Mouse (Mus musculus) WW6 (cell line): ENCODE measurements at regions not wholly inside any gene's neighbourhood (a gene's known extent, or its start where the extent isn't known, plus 50 kb on each side); places are given as distances from the start of the nearest gene placed in this dataset.

Source experiments
- DNase-seq: peaks from one replicate; pipeline ENCODE4 v3.0.0-alpha.2; 2013; ENCODE audit warnings: low read depth, low spot score

DNA sequence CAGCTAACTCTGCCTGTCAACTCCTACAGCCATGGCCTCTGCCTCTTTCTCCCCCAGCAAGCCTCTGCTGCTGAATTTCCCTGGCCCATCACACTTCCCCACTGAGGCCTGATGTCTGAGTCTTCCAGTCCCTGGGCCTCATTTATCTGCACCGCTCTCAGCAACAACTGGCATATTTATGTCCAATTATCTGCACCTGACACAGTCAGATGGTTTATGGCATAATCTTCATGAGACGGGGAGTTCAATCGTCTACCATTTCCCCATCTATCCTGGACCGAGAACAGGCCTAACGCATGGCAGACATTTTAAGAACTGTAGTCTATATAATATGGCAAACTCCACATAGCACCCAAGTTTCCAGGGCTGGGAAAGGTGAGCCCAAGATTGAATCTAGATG is 1512.8 kb upstream of the Gm6569 start:
- DNase-seq = no peak

DNA sequence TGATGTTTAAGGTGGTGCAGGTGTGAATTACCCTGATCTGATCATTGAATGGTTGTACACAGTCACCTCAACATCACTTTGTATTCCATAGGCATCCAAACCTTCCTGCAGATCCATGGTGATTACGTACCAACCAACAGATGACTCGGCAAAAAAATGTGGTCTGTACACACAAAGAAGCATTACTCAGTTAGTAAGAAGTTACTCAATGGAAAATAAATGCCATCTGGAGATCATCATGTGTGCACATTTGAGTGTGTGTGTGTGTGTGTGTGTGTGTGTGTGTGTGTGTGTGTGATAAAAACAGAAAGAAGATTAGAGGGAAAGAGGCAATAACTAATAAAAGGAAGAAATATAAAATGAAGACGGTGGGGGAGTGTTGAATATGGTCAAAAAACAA is 1512.2 kb upstream of the Gm6569 start:
- no peak for DNase-seq

DNA sequence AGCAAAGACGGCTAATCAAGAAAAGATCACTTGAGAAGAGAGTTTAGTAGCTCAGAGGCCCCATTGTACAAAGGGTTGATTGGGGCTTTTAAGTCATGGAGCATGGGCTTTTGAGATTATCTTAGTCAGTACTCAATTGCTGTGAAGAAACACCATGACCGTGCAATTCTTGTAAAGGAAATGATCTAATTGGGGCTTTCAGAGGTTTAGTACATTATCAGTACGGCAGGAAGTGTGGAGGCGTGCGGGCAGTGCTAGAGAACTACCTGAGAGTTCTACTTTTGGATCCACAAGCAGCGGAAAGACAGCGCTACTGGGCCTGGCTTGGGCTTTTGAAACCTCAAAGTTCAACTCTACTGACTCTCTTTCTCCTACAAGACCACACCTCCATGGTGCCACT is 1511.2 kb upstream of the Gm6569 start:
- DNase-seq = no peak

DNA sequence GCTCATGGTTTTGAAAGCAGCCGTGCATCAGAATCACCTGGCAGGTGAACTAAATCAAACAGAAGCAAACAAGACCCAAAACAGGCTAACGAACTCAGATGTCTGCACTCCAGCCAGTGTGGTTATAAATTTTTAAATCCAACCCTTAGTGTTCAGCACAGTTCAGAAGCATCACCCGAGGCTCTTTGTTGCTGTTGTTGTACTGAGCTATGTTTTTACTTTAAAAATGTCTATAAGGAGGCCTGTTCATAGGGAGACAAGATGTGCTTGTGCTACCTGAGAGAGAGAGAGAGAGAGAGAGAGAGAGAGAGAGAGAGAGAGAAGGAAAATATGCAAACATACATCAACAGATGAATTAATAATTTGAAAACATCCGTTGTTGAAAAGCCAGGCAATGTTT is 1503.1 kb upstream of the Gm6569 start:
- DNase-seq = no peak

DNA sequence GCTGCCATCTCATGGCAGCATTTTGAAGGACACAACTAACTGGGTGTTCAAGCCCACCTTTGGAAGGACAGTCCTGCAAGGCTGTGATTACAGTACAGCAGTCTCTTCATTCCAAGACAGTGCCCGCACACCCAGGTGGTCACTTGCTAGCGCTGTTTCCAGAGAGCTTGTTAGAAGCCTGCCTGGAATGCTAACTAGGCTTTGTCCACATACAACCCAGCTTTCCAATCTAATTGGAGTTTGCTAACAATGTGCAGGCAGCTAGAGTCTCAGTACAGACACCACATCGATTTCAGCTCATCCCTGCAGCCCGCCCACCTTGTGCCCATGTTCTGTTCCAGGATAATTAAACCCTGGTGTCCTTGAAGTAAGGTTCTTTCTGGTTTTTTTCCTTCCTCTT is 1499.9 kb upstream of the Gm6569 start:
- no peak for DNase-seq

DNA sequence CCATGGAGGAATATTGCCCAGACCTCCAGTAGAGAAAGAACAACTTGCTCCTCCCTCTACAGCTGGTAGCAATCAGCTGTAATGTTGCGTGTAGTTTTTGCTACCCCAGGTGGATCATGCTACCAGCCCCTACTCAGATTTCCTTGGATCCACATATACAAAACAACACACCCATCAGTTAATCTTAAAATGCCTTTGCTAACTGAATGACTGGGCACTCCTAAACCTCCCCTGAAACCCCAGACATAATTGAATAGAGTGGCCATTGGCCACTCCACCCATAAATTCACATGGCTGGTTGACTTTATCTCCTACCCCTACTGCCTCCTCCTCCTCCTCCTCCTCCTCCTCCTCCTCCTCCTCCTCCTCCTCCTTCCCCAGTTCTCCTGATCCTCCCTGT is 1494.7 kb upstream of the Gm6569 start:
- no peak for DNase-seq

DNA sequence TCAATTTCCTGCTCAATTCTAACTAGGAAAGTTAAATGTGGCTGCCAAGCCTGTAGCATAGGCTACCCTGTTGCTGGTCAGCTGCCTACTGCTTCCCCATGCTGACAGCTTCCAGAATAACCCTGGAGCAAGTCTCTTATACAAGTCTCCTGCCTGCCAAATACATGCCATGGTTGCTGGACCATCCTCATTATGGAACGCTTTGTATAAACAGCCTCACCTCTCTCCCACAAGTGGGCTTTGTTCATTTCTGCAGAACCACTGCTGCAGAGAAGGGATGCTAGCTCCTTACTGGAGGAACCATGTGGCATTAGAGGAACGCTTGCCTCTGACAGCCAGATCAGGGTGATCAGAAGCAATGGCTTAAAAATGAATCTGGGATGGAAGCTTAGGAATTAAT is 1492.4 kb upstream of the Gm6569 start:
- DNase-seq = no peak

DNA sequence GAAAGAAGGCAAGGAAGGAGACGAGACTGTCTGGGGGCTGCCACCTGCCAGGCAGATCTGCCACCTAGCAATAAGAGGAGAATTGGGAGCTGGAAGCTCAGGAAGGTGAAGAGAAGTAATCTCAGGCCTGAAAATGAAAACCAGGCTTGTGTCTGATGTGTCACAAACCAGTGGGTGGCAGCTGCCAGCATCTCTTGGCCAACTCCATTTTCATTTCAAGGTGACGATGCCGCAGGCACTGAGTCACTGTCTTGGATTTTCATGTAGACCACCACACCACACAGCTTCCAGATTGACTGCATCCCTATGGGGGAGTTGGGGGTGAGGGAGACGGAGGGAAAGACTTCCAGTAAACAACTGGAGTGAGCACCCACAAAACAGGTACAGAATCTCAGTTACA is 1491.9 kb upstream of the Gm6569 start:
- no peak for DNase-seq

DNA sequence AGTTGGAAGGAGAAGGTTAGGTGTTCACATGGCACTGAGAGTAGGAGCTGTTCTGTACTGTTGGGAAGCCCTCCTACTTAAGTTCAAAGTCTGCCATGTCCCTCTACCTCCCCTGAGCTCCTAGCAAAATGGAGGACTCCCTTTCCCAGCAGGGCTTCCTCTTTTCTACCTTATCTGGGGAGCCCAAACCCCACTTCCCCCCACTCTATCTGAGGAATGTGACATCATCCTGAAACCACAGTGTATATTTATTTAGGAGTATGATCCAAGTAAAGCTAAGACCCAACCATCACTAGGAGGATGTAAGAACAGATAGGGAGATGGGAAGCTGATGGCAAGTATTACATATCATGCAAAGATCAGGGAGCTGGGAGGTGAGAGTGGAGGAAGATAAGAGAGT is 1490.6 kb upstream of the Gm6569 start:
- DNase-seq = no peak

DNA sequence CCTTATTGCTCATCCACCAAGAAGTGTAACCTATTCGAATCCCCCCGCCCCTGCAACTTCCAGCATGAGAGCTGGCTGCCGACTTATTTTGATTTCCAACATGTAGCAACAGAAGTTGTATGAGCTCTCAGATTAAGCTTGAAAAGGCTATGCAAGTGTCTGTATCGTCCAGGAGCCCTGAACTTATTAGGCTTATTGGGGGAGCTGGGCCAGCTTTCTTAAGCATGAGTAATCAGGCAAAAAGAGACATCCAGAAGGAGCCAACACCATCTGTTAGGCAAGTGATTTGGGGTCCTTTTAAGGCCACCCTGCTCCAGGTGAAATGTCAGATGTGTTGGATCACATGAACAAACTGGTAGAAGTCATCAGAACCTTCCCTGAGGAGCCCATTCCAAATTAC is 1481.0 kb upstream of the Gm6569 start:
- DNase-seq = no peak

DNA sequence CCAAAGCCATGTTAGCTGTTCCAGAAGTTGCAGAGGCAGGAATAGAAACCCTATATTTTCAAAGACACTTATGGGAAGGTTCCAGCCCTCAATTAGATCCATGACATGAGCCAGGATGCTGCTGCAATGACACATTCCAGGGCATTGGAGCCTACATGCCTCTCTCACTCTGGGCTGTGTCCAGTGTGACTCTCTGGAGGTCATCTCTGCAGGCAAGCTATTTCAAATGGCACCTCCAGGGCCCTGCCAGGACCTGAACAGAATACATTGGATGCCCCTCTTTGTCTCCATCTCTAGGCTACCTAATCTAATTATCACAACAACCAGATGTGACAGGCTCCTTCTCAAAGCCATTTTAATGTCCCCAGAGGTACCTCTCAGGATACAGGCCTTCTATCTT is 1478.7 kb upstream of the Gm6569 start:
- DNase-seq = no peak

DNA sequence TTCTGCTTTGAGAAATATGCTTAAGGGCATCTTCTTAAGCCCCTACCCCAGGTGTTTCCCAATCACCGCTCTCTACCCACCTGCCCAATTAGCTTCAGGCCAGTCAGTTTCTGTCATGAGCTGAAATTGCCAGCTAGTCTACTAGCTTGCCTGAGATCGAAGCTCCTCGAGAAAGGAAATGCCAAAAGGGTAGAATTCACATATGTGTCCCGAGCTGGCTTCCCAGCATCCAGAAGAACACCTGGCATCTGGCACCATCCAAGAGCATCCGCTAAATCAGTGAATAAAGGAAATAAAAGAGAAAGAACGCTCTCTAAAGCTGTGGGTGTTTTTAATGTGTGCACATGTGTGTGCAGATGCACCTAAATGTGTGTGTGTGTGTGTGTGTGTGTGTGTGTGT is 1474.7 kb upstream of the Gm6569 start:
- no peak for DNase-seq

DNA sequence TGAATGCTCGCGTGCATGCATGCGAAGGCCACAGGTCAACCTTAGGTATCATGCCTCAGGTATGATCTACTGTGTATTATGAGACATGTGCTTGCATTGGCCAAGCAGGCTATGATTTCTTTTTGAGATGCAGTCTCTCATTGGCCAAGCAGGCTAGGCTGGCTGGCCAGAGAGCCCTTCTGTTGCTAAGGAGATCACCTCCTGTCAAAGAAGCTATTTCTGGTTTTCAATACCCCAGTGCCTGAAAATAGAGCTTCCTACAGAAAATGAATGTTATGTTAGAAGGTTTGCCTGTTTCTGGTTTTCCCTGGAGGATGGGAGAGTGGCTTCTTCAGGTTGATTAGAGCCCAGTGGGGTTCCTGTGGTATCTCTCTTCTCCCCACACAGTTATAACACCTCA is 1474.3 kb upstream of the Gm6569 start:
- DNase-seq = no peak

DNA sequence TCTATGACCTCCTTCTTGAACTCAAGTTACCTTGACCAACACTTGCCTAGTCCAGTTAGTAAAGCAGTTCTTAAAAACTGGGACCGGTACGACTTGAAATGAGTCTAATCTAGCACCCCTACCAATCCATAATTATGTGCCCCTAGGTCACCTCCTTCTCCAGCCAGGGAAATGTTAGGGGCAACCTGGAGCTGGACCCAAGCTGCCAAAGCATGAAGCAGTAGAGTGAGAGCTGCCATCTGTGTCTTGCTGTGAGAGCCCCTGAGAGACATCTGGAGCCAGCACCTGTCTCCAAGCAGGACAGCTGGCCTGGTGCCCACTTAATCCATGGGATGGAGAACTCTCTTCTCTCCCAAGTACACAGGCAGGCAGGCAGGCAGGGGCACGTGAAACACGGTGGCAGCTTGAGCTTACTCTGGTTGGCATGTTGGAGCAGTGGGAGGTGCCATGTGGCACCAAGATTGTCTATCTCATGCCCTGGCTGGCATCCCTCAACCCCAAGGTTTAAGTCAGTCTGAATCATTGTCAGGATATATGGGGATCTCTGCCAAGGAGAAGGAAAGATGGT is 1473.8 kb upstream of the Gm6569 start:
- no peak for DNase-seq

DNA sequence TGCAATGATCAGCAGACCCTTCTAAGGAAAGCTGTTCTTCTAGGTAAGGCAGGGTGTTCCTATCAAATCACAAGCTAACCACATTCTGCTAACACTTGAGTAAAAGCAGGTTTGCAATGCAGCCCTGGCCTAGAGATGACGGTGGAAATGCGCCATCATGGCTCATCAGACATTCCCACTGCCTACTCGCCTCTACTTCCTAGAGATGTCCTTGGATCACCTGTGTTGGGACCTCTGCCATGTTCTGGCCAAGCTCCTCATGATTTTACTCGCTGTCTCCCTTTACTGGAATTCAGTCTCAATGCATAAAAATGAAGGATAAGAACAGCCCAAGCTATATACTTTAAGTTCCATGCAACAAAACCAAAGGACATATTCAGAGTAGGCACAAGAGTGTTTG is 1461.3 kb upstream of the Gm6569 start:
- DNase-seq = no peak

DNA sequence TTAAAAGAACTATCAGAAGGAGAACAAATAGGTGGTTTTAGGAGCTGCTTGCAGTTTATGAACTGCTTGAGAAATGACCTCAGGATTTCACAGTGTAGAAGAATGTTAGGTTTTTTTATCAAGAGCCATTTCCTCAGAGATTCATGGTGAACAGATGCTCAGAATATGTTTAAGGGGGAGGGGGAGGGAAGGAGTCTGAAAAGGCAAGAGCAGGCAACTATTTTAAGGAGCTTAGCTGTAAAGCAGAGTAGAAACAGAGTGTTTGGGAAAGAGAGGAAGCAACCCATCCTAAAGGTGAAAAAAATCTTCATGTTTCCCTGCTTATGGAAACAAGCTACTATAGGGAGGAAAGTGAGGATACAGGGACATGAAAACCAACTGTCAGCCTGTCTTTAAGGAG is 1457.2 kb upstream of the Gm6569 start:
- DNase-seq = no peak

DNA sequence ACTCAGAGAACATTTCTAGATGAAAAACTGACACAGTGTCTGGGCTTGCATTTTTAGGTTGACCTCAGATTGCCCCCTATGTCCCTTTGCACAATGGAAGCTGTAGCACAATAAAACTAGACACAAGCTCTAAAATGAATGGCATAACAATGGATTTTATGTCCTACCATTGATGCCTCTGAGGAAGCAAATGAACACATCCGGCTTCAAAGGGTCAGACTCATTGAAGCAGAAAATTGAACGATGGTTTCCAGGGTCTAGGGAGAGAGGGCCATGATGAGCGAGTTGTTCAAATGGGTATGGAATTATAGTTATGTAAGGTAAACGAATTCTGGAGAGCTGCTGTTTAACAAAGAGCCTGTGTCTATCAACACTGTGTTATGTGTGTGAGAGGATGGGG is 1455.1 kb upstream of the Gm6569 start:
- DNase-seq = no peak

DNA sequence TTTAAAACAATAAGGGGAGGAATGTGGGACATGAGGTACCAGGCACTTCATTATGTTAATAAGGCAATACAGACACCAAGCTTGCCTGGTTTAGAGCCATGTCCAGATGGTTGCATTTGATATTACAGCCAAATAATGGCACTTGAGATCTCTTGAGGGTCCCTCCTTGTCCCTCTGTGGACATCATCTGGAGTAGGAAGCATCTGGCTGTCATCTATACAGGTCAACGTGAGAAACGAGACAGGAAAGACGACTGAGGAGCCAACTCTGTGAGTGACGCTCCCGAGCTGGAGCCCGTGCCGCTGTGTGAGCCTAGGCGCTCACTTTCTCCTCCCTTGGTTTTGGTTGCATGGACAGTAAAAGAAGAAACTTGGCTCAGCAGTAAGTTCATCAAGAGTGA is 1453.2 kb upstream of the Gm6569 start:
- no peak for DNase-seq

DNA sequence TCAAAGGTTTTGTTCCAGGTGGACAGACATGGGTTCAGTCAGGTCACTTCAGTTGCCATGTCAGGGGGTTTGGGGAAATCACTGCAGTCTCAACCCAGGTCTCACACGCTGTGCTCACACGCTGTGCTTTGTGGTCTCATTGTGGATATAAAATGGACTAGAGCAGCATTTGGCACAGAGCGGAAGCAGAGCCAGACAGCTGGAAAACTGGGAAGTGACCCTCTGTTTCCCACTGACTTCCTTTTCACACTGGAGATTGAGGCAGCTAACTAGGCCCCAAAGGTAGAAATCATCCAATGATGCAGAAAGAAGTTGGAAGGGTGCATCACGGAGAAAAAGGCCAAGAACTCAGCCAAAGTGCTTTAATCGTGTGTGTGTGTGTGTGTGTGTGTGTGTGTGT is 1452.6 kb upstream of the Gm6569 start:
- DNase-seq = no peak

DNA sequence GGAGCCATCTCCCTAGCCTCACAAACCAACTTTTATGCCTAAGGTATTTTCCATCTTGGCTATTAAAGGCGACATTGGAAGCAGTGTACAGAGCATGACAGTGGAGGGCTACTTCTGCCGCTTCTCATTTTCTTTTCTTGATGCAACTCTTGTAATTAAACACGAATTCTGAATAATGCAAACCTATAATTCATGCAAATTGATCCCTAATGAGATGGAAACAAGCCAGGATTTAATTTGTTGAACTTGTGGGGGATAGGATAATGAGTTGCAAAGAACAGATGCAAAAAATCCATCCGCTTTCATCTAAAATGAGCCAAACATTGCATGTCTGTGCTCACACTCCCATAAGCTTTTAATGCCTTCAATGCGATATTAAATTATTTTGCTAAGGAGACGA is 1451.8 kb upstream of the Gm6569 start:
- DNase-seq = no peak

DNA sequence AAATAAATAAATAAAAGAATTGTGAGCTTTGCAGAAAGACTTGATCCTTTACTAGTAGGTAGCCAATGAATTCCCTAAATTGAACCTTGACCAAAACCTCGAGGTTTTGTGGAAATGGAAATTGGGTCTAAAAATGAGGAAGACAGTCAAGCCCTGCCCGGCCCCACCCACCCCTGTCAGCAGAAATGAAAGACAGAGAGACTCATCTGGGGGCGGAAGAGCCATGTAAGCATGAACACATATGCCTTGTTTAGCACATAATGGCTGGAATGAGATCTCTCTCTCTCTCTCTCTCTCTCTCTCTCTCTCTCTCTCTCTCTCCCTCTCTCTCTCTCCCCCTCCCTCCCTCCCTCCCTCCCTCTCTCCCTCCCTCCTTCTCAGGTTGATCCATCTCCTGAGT is 1451.3 kb upstream of the Gm6569 start:
- DNase-seq = no peak

DNA sequence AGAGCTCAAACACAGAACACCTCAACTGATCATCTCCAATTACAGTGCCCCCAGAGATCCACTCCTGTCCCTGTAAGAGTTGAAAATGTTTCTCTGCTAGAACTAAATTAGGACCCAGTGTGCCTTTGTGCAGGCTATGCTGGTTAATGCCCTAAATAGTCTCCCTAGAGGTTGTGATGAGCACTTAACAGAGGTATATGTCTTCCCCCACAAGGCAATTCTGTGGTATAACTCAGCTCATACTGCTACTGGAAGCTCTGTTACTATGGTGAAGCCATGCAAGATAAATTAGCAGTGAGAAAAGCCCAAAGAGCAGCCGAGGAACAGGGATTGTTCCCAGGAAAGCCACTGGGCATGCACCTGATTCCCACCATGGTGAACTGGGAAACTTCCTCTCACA is 1450.9 kb upstream of the Gm6569 start:
- DNase-seq = no peak

DNA sequence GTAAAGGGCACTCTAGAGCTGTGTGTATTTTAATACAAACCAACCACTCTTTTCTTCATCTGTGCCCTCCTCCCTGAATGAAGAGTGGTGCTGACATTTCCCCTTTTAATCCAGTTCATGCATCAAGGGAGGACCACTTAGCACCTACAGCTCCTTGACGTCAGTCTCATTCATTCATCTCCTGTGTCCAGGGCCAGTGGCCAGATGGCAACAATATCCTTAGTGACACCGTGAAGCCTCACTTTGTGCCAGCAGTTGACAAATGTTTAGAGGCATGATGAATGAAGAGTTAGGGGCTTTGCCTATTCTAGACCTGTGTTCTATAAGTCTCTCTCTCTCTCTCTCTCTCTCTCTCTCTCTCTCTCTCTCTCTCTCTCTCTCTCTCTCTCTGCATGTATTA is 1441.1 kb upstream of the Gm6569 start:
- DNase-seq = no peak

DNA sequence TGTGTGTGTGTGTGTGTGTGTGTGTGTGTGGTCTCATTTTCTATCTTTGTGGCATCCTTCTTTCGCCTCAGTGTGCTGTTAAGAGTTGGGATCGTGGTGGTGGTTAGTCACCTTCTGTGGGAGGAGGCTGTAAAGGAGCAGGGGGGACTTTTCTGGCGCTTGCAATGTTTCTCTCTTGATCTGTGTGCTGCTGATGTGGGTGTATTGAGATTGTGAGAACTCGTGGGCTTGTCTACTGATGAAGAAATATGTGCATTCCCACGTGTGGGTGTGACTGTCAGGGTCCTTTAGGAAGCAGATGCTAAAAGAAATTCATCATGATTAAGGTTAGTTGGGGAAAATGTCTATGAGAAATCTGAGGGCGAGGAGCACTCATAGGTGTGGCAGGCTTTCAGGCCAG is 1422.4 kb upstream of the Gm6569 start:
- DNase-seq = no peak
